Mouse (Mus musculus): ENCODE data around the gene Cep112. TPM values are rescaled to one million over a fixed set of nuclear protein-coding genes. Genes with fewer than 3 reads are reported as not detected.

Cep112 gene
- polyA plus RNA-seq, 1 experiment from 2014 or later = 10.4 TPM

DNA sequence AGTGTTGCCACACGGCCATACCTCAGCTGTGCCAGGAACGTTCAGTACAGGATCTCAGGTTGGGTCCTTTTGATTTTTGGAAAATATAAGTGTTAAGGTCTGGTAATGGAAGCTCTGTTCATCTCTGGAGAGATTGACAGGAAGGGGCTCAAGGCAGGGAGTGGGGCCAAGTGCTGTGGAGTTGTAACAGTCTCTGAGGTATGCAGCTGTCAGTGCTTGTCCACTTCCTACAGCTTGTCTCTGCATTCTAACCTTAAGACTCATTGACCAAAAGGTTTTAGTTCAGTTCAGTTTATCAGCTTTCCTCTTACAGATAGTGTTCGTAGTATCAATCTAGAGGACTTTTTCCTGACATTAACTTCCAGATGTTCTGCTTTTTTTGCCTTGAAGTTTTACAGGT, 384.6 kb downstream of the Cep112 start:
- H3K9ac ChIP-seq (replicated peaks; ENCODE audit: low read length) = no peak overlapping the region
- H3K27ac ChIP-seq (ENCODE audit: low read length) = no peak overlapping the region
- no peak overlapping the region for H3K4me2 ChIP-seq (replicated peaks; ENCODE audit: low read depth, low read length)
- no peaks in the 10 kb centered on the region for H3K9me3 ChIP-seq (ENCODE audit: low read length)
- H3K27me3 ChIP-seq (ENCODE audit: insufficient read depth, low read length) = no peaks in the 10 kb centered on the region
- 65% methylated on average over 3 of the region's 3 CpGs for WGBS
- no peaks in the 10 kb centered on the region for H3K36me3 ChIP-seq (ENCODE audit: insufficient read depth, low read length)
- ATAC-seq (ENCODE audit: low FRiP score, low TSS enrichment) = no peak
- no peak overlapping the region for H3K4me3 ChIP-seq (ENCODE audit: low read length)
- H3K4me1 ChIP-seq (ENCODE audit: insufficient read depth, low read length) = no peaks in the 10 kb centered on the region

DNA sequence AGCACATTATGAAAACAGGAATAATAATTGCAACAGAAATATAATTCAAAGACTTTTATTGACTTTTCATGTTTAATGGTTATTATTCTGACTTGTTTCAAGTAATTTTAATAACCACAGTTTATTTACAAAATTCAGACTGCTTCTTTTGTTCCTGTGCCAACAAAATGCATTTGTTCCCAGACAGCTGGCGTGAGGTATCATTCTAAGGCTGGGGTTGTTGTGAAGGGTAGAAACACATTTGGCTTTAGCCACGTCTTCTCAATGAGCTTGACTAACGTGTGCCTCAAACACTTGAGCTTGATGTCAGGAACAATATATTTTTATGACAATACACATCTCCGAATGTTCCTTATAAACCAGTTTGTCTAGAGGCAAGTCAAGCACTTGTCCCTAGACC, 396.8 kb downstream of the Cep112 start:
- WGBS = 71% methylated on average over 4 of the region's 4 CpGs
- ATAC-seq (ENCODE audit: low FRiP score, low TSS enrichment) = no peak

DNA sequence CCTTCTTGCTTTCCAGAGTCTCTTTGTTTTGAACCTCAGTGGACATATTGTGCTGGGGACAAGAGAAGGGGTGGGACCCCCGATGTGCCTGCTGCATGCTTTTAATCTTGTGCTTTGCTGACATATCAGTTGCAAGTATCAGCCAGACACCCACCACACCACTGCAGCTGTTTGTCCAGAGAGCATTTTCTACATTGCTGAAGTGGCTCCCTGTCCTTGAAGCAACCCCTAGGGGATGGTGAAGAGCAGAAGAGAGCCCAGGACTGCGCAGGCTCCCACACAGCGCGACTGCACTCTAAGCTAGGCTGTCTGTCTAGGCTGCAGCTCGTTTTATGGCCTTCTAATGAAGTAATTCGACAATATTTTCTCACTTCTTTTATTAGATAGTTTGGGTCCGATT, 397.3 kb downstream of the Cep112 start:
- H3K4me1 ChIP-seq (ENCODE audit: insufficient read depth, low read length) = no peaks in the 10 kb centered on the region
- H3K9me3 ChIP-seq (ENCODE audit: low read length) = peaks cover 4% of the 10 kb centered on the region; the same call in 1 of the 2 replicates
- 74% methylated on average over 7 of the region's 7 CpGs for WGBS
- H3K4me2 ChIP-seq (replicated peaks; ENCODE audit: low read depth, low read length) = no peak overlapping the region
- H3K27ac ChIP-seq (ENCODE audit: low read length) = no peak overlapping the region
- ATAC-seq (ENCODE audit: low FRiP score, low TSS enrichment) = no peak
- no peaks in the 10 kb centered on the region for H3K27me3 ChIP-seq (ENCODE audit: insufficient read depth, low read length)
- 0 out of 2 replicates have a peak, but pooled peaks cover 7% of the 10 kb centered on the region for H3K36me3 ChIP-seq (ENCODE audit: insufficient read depth, low read length)
- no peak overlapping the region for H3K4me3 ChIP-seq (ENCODE audit: low read length)
- H3K9ac ChIP-seq (replicated peaks; ENCODE audit: low read length) = no peak overlapping the region

More for the DNA sequence above, 396.8 kb downstream of the Cep112 start:
- Histone ChIP-seq H3K4me2 (replicated peaks; ENCODE audit: low read depth, low read length) (no peak overlapping the region), H3K27ac (ENCODE audit: low read length) (no peak overlapping the region), H3K4me3 (ENCODE audit: low read length) (no peak overlapping the region), H3K9ac (replicated peaks; ENCODE audit: low read length) (no peak overlapping the region), H3K9me3 (ENCODE audit: low read length) (peaks cover 4% of the 10 kb centered on the region; the same call in 1 of the 2 replicates), H3K36me3 (ENCODE audit: insufficient read depth, low read length) (0 out of 2 replicates have a peak, but pooled peaks cover 7% of the 10 kb centered on the region), H3K4me1 (ENCODE audit: insufficient read depth, low read length) (no peaks in the 10 kb centered on the region), H3K27me3 (ENCODE audit: insufficient read depth, low read length) (no peaks in the 10 kb centered on the region)

DNA sequence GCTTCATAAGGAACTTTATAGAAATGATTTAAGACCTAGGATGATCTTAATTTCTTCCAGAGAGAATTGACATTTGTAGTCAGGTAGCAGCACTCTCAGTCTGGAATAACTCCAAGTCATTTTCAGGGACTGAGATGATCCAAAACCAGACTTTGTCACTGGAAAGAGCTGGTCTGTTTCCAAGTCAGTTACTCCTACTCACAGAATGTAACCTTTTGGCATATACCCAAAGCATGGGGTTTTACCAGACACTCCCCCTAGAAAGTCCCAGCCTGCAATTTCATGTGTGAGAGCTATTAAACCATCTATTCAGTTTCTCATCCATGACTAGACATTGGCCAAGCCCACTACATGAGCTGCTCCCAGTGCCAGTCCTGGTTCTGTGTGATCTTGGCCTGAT, 402.3 kb downstream of the Cep112 start:
- no peak for ATAC-seq (ENCODE audit: low FRiP score, low TSS enrichment)
- Histone ChIP-seq H3K9me3 (ENCODE audit: low read length) (peaks cover 4% of the 10 kb centered on the region; the same call in 1 of the 2 replicates), H3K4me1 (ENCODE audit: insufficient read depth, low read length) (no peaks in the 10 kb centered on the region), H3K27me3 (ENCODE audit: insufficient read depth, low read length) (no peaks in the 10 kb centered on the region), H3K36me3 (ENCODE audit: insufficient read depth, low read length) (0 out of 2 replicates have a peak, but pooled peaks cover 7% of the 10 kb centered on the region), H3K4me3 (ENCODE audit: low read length) (no peak overlapping the region), H3K9ac (replicated peaks; ENCODE audit: low read length) (no peak overlapping the region), H3K27ac (ENCODE audit: low read length) (no peak overlapping the region), H3K4me2 (replicated peaks; ENCODE audit: low read depth, low read length) (no peak overlapping the region)

DNA sequence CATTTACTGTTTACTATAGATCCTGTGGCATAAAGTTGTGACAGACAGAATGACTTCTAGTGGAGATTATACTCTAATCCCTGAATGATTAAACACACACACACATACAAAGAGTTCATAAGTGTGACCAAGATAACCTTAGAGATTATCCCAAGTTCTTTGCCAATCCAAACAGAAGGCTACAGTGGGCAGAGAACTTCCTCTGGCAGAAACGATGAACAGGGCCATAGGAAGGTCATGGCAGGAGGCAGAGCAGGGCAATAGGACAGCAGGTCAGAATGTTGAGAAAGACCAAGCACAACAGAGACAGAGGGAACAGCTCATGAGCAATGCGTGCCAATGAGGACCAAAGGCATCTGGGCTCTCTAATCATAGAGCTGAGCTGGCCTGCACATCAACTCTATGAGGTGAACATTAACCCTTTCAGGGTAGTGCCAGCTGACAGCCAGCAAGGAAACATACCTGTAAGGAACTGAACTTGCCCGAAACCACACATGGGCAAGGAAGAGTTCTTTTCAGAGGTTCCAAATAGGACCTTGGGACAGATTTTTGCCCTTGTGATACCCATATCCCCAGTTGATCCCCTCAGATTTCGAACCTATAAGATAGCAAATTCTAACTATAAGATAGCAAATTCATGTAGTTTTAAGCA, 403.5 kb downstream of the Cep112 start:
- H3K4me1 ChIP-seq (ENCODE audit: insufficient read depth, low read length) = no peaks in the 10 kb centered on the region
- 75% methylated on average over 4 of the region's 4 CpGs for WGBS
- 0 out of 2 replicates have a peak, but pooled peaks cover 7% of the 10 kb centered on the region for H3K36me3 ChIP-seq (ENCODE audit: insufficient read depth, low read length)
- ATAC-seq (ENCODE audit: low FRiP score, low TSS enrichment) = no peak
- H3K4me3 ChIP-seq (ENCODE audit: low read length) = no peak overlapping the region
- no peak overlapping the region for H3K4me2 ChIP-seq (replicated peaks; ENCODE audit: low read depth, low read length)
- H3K9me3 ChIP-seq (ENCODE audit: low read length) = peaks cover 4% of the 10 kb centered on the region; the same call in 1 of the 2 replicates
- H3K9ac ChIP-seq (replicated peaks; ENCODE audit: low read length) = no peak overlapping the region
- no peak overlapping the region for H3K27ac ChIP-seq (ENCODE audit: low read length)
- H3K27me3 ChIP-seq (ENCODE audit: insufficient read depth, low read length) = no peaks in the 10 kb centered on the region

DNA sequence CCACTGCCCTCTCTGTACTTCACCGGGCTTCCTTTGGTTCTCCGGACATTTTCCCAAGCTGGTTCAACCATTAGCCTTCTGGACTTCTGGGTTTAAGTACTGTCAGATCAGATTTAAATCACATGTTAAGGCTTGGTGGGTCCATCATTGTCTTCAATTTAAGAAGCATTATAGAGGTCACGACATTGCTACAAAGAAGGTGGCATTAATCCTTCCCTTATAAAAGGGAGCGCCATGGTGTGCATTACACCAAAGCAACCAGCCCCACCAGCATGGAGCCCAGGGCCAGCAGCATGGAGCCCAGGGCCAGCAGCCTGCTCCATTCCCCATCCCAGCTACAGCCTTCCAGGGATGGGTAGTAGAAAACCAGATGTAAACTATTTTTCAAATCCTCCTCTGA, 411.7 kb downstream of the Cep112 start:
- Histone ChIP-seq H3K9ac (replicated peaks; ENCODE audit: low read length) (no peak overlapping the region), H3K27me3 (ENCODE audit: insufficient read depth, low read length) (no peaks in the 10 kb centered on the region), H3K4me1 (ENCODE audit: insufficient read depth, low read length) (no peaks in the 10 kb centered on the region), H3K9me3 (ENCODE audit: low read length) (no peaks in the 10 kb centered on the region), H3K4me3 (ENCODE audit: low read length) (no peak overlapping the region), H3K27ac (ENCODE audit: low read length) (no peak overlapping the region), H3K4me2 (replicated peaks; ENCODE audit: low read depth, low read length) (no peak overlapping the region), H3K36me3 (ENCODE audit: insufficient read depth, low read length) (no peaks in the 10 kb centered on the region)
- WGBS = 89% methylated on average over 4 of the region's 4 CpGs
- no peak for ATAC-seq (ENCODE audit: low FRiP score, low TSS enrichment)

DNA sequence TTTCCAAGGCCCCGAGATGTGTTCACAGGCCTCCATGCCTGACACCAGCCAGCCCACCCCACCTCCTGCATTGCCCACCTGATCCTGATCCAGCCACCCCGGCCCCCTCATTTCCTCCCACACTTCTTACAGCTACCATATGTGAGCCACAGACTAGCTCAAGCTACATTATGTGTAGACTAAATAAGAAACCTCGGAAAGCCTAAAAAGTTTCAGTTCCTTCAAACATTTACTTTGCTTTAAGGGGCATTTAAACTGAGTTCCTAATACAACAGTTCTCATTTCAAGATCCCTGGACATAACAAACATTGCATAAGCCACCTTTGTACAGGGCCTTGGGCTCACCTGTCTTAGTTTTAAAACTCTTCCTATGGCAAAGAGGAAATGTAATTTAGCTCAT, 415.2 kb downstream of the Cep112 start:
- ATAC-seq (ENCODE audit: low FRiP score, low TSS enrichment) = no peak
- Histone ChIP-seq H3K9ac (replicated peaks; ENCODE audit: low read length) (no peak overlapping the region), H3K4me3 (ENCODE audit: low read length) (no peak overlapping the region), H3K36me3 (ENCODE audit: insufficient read depth, low read length) (no peaks in the 10 kb centered on the region), H3K9me3 (ENCODE audit: low read length) (no peaks in the 10 kb centered on the region), H3K4me1 (ENCODE audit: insufficient read depth, low read length) (no peaks in the 10 kb centered on the region), H3K4me2 (replicated peaks; ENCODE audit: low read depth, low read length) (no peak overlapping the region), H3K27ac (ENCODE audit: low read length) (no peak overlapping the region), H3K27me3 (ENCODE audit: insufficient read depth, low read length) (no peaks in the 10 kb centered on the region)
- WGBS = 77% methylated on average over 3 of the region's 3 CpGs

DNA sequence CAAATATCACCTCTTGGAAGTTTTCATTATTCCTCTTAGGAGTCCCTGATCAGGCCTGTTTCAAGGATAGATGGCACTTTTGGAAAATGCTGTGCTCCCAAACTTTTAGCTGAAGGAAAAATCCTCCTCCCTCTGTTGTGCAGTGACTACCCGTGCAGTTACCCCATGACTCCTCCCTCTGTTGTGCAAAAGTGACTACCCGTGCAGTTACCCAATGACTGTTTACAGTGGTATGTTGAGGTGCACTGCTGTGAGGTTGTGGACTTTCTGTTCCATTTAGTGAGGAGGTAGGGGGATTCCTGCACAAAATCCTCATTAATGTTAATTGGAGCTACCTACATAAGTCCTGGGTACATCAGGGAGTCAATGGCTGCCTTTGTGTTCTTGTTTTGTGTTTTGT, 417.8 kb downstream of the Cep112 start:
- Histone ChIP-seq H3K4me3 (ENCODE audit: low read length) (no peak overlapping the region), H3K4me2 (replicated peaks; ENCODE audit: low read depth, low read length) (no peak overlapping the region), H3K9me3 (ENCODE audit: low read length) (no peaks in the 10 kb centered on the region), H3K4me1 (ENCODE audit: insufficient read depth, low read length) (no peaks in the 10 kb centered on the region), H3K9ac (replicated peaks; ENCODE audit: low read length) (no peak overlapping the region), H3K27ac (ENCODE audit: low read length) (no peak overlapping the region), H3K27me3 (ENCODE audit: insufficient read depth, low read length) (no peaks in the 10 kb centered on the region), H3K36me3 (ENCODE audit: insufficient read depth, low read length) (no peaks in the 10 kb centered on the region)
- 43% methylated on average over 2 of the region's 2 CpGs for WGBS
- ATAC-seq (ENCODE audit: low FRiP score, low TSS enrichment) = no peak

DNA sequence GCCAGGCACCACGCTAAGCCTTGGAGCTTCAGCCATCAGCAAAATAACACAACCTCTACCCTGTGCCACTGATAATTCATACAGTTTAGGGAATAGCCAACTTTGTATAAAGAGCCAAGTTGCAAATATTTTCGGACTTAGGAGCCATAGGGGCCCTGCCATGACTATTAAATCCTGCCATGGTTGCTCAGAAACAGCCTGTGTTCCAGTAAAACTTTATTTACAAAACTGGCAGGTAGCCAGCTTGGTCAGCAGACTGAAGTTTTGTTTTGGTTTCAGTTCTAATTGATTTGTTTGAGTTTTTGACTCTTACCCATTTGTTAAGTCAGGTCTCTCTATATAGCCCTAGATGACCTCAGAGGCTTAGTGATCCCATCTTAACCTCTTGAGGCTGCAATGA, 421.0 kb downstream of the Cep112 start:
- ATAC-seq (ENCODE audit: low FRiP score, low TSS enrichment) = no peak
- H3K27me3 ChIP-seq (ENCODE audit: insufficient read depth, low read length) = no peaks in the 10 kb centered on the region
- no peak overlapping the region for H3K4me3 ChIP-seq (ENCODE audit: low read length)
- H3K36me3 ChIP-seq (ENCODE audit: insufficient read depth, low read length) = no peaks in the 10 kb centered on the region
- H3K4me2 ChIP-seq (replicated peaks; ENCODE audit: low read depth, low read length) = no peak overlapping the region
- H3K9me3 ChIP-seq (ENCODE audit: low read length) = no peaks in the 10 kb centered on the region
- 51% methylated on average over 2 of the region's 2 CpGs for WGBS
- no peak overlapping the region for H3K9ac ChIP-seq (replicated peaks; ENCODE audit: low read length)
- no peak overlapping the region for H3K27ac ChIP-seq (ENCODE audit: low read length)
- no peaks in the 10 kb centered on the region for H3K4me1 ChIP-seq (ENCODE audit: insufficient read depth, low read length)

DNA sequence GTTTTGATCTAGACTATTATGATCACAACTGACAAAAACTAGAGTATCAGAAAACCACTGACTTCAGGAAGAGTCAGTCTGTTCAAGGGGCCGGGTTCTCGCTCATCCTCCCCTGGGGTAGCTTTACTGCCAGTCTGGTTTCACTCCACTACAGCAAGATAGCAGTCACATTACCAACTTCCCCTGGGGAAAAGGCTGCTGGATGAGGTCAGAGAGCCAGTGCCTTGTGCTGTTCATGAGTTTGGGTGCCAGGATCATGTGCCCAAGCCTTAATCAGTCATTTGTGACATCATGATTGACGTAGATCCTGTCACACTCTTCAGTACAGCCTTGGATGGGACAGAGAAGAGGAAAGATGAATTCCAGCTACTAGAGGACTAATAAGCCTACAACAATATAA, 421.5 kb downstream of the Cep112 start:
- no peaks in the 10 kb centered on the region for H3K36me3 ChIP-seq (ENCODE audit: insufficient read depth, low read length)
- no peaks in the 10 kb centered on the region for H3K4me1 ChIP-seq (ENCODE audit: insufficient read depth, low read length)
- H3K27me3 ChIP-seq (ENCODE audit: insufficient read depth, low read length) = no peaks in the 10 kb centered on the region
- WGBS = 88% methylated on average over 3 of the region's 3 CpGs
- ATAC-seq (ENCODE audit: low FRiP score, low TSS enrichment) = no peak
- no peak overlapping the region for H3K27ac ChIP-seq (ENCODE audit: low read length)
- 0 out of 2 replicates have a peak, but pooled peaks cover 3% of the 10 kb centered on the region for H3K9me3 ChIP-seq (ENCODE audit: low read length)
- no peak overlapping the region for H3K9ac ChIP-seq (replicated peaks; ENCODE audit: low read length)
- no peak overlapping the region for H3K4me2 ChIP-seq (replicated peaks; ENCODE audit: low read depth, low read length)
- H3K4me3 ChIP-seq (ENCODE audit: low read length) = no peak overlapping the region

Measured in kidney, embryonic 16.5 days (tissue).